Mouse (Mus musculus) MEL (cell line): ENCODE results near the gene Agl.

Experiments
- CHD2 ChIP-seq: IDR thresholded peaks from 2 replicates; pipeline ENCODE4 v1.6.1; 2011; ENCODE audit warnings: low read length, improper control_type of control experiment
- EP300 ChIP-seq, 2 experiments: IDR thresholded peaks; 2 replicates each; pipeline ENCODE4 v1.6.1; 2011; ENCODE audit warnings: improper control_type of control experiment in 2 of 2, low read length in 2 of 2, low read depth in 1 of 2, mild to moderate bottlenecking in 1 of 2
- NRF1 ChIP-seq: IDR thresholded peaks from 2 replicates; pipeline ENCODE4 v1.6.1; 2014; ENCODE audit warnings: low read depth, mild to moderate bottlenecking, inconsistent platforms, low read length, improper control_type of control experiment, moderate library complexity; ENCODE audit not compliant: poor library complexity, insufficient read depth, severe bottlenecking
- POLR2A ChIP-seq, 2 experiments: IDR thresholded peaks; 2 replicates each; pipeline ENCODE4 v1.6.1; 2011 to 2012; ENCODE audit warnings: low read length in 2 of 2, mild to moderate bottlenecking in 2 of 2, control low read depth in 1 of 2, improper control_type of control experiment in 1 of 2, low read depth in 1 of 2, moderate library complexity in 1 of 2; ENCODE audit not compliant: control insufficient read depth in 1 of 2, insufficient read depth in 1 of 2, poor library complexity in 1 of 2
- ZMIZ1 ChIP-seq: IDR thresholded peaks from 2 replicates; pipeline ENCODE4 v1.6.1; 2012; ENCODE audit warnings: low read depth, mild to moderate bottlenecking, inconsistent platforms, low read length, improper control_type of control experiment, moderate library complexity

DNA sequence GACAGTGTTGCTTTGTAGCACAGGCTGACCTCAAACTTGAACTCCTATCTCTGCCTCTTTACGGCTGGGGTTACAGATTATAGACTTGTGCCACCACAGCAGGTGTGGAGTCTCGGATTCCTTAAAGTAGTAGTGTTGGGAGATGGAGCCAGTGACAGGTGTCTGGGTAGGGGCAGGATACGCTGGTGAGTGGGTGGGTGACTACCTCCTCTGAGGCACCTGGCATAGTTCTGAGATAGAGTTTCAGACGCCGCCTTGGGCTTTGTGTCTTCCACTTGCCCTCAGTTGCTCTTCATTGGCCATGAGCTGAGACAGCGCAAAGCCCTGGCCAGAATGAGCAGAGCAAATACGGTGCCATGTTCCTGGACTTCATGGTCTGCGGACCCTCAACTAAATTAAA is 22.1 kb downstream of the Agl start:
- TF ChIP-seq POLR2A (IDR thresholded peaks at IDR 0.05; ENCODE audit: control insufficient read depth in 1 of 2, insufficient read depth in 1 of 2, low read depth in 1 of 2, low read length in 2 of 2, poor library complexity in 1 of 2) (no peak), NRF1 (no peak), EP300 (IDR thresholded peaks at IDR 0.05; ENCODE audit: low read depth in 1 of 2, low read length in 2 of 2) (no peak), ZMIZ1 (no peak), CHD2 (no peak)
